23 mouse cellular contexts compared by ENCODE assay signal in genomic region chr2:92941463-92941862, GRCm38 (mm10). TPM values are rescaled to one million over a fixed set of nuclear protein-coding genes. Genes with fewer than 3 reads are reported as not detected.
DNase-seq lines count a peak whose midpoint lies in the region; ATAC-seq and TF ChIP-seq lines count a peak whose summit lies in the region.
"Had no signal": no experiment of that assay in that cellular context is flagged by ENCODE, and none has a peak within 500 bp of the region (broad histone marks: within the 10 kb centered on the region; RNA-seq: fewer than 3 reads in every experiment).

No protein-coding gene starts in this region.

- no peak for DNase-seq in frontal cortex, postnatal 10 days (ENCODE audit: low spot score in 2 of 2)
- peak; percentile 85 for DNase-seq in brain, adult 2 months (ENCODE audit: low read depth, low spot score)
- DNase-seq in cerebellum, adult 18-20 months: peak; percentile 58 to 65
- peak; percentile 42 to 50 for DNase-seq in cerebellum, postnatal 10 days
- DNase-seq in thymus, postnatal 4 days: no peak
- no peak for DNase-seq in stomach, postnatal 0 days (ENCODE audit: low spot score)
- DNase-seq: adrenal gland, postnatal 14 days; gastrocnemius, postnatal 10 days; heart, postnatal 14 days; kidney, adult 2 months had no signal

- TF ChIP-seq EP300 in stomach, postnatal 0 days (optimal IDR thresholded peaks at IDR 0.05): no peak

- H3K4me3 ChIP-seq in heart, embryonic 11.5 days (ENCODE audit: low read depth, low read length): no peak overlapping the region
- no peak overlapping the region for H3K4me3 ChIP-seq in stomach, postnatal 0 days (ENCODE audit: low read depth, low read length)
- H3K4me3 ChIP-seq: embryonic facial prominence, embryonic 15.5 days; erythroblast, embryonic 14.5 days; forebrain, embryonic 10.5 days; heart, embryonic 10.5 days; heart, embryonic 15.5 days; hindbrain, embryonic 10.5 days; intestine, embryonic 15.5 days had no signal

- no peaks in the 10 kb centered on the region for H3K9me3 ChIP-seq in heart, embryonic 11.5 days (replicated peaks; ENCODE audit: control insufficient read depth, low read length)
- no peaks in the 10 kb centered on the region for H3K9me3 ChIP-seq in stomach, postnatal 0 days (ENCODE audit: control insufficient read depth, low read length)
- H3K9me3 ChIP-seq: embryonic facial prominence, embryonic 15.5 days; forebrain, embryonic 10.5 days; heart, embryonic 10.5 days; heart, embryonic 15.5 days; hindbrain, embryonic 10.5 days; intestine, embryonic 15.5 days had no signal

- no peak overlapping the region for H3K9ac ChIP-seq in heart, embryonic 11.5 days (ENCODE audit: low read depth, low read length)
- H3K9ac ChIP-seq in stomach, postnatal 0 days (ENCODE audit: low read length): no peak overlapping the region
- H3K9ac ChIP-seq: embryonic facial prominence, embryonic 15.5 days; heart, embryonic 15.5 days; hindbrain, embryonic 14.5 days; intestine, embryonic 15.5 days had no signal

- H3K27me3 ChIP-seq in heart, embryonic 11.5 days (ENCODE audit: control insufficient read depth, insufficient read depth, low read length): peaks cover 2% of the 10 kb centered on the region; the same call in 1 of the 2 replicates
- H3K27me3 ChIP-seq in stomach, postnatal 0 days (ENCODE audit: control insufficient read depth, insufficient read depth, low read length): no peaks in the 10 kb centered on the region
- H3K27me3 ChIP-seq: embryonic facial prominence, embryonic 15.5 days; heart, embryonic 15.5 days; intestine, embryonic 15.5 days; Patski had no signal

- ATAC-seq in frontal cortex, adult (ENCODE audit: low TSS enrichment): peak; percentile 3
- no peak for ATAC-seq in heart, embryonic 11.5 days (replicated peaks; ENCODE audit: insufficient number of reproducible peaks, low FRiP score, low TSS enrichment)
- no peak for ATAC-seq in stomach, postnatal 0 days (ENCODE audit: low FRiP score, low TSS enrichment)
- ATAC-seq: activated CD4-positive, CD25-positive, alpha-beta regulatory T cell, adult 4 months; forebrain, embryonic 14.5 days; intestine, embryonic 15.5 days; Patski had no signal

- no peak for TF ChIP-seq CTCF in stomach, postnatal 0 days (IDR thresholded peaks at IDR 0.05; ENCODE audit: low read depth)

- H3K4me1 ChIP-seq in heart, embryonic 11.5 days (ENCODE audit: control insufficient read depth, insufficient read depth, low read length): peaks cover 6% of the 10 kb centered on the region; the same call in 1 of the 2 replicates
- no peaks in the 10 kb centered on the region for H3K4me1 ChIP-seq in stomach, postnatal 0 days (replicated peaks; ENCODE audit: control insufficient read depth, insufficient read depth)
- H3K4me1 ChIP-seq: forebrain, embryonic 10.5 days; intestine, embryonic 15.5 days had no signal

- H3K36me3 ChIP-seq in heart, embryonic 11.5 days (ENCODE audit: control insufficient read depth, insufficient read depth, low read length): no peaks in the 10 kb centered on the region
- no peaks in the 10 kb centered on the region for H3K36me3 ChIP-seq in stomach, postnatal 0 days (ENCODE audit: control insufficient read depth, insufficient read depth, low read length)
- H3K36me3 ChIP-seq: embryonic facial prominence, embryonic 15.5 days; forebrain, embryonic 10.5 days; heart, embryonic 10.5 days; heart, embryonic 15.5 days; hindbrain, embryonic 10.5 days; intestine, embryonic 15.5 days had no signal

- no peak overlapping the region for H3K27ac ChIP-seq in heart, embryonic 11.5 days (ENCODE audit: low read depth, low read length)
- no peak overlapping the region for H3K27ac ChIP-seq in stomach, postnatal 0 days (replicated peaks)
- H3K27ac ChIP-seq: embryonic facial prominence, embryonic 15.5 days; forebrain, embryonic 10.5 days; heart, embryonic 10.5 days; heart, embryonic 15.5 days; hindbrain, embryonic 10.5 days; hindbrain, embryonic 14.5 days; intestine, embryonic 15.5 days had no signal

- WGBS in heart, embryonic 11.5 days (ENCODE audit: insufficient replicate concordance): 82% methylated on average over 3 of the region's 3 CpGs
- 28% methylated on average over 3 of the region's 3 CpGs for WGBS in stomach, postnatal 0 days

- H3K4me2 ChIP-seq in heart, embryonic 11.5 days: no peak overlapping the region
- no peak overlapping the region; the same call in 1 of the 2 replicates for H3K4me2 ChIP-seq in stomach, postnatal 0 days (replicated peaks; ENCODE audit: low read depth)
- H3K4me2 ChIP-seq: embryonic facial prominence, embryonic 15.5 days; heart, embryonic 15.5 days; hindbrain, embryonic 14.5 days; intestine, embryonic 15.5 days had no signal

RNA-seq across cellular contexts. Expression of gene Syt13, which starts 26.6 kb away (rescaled TPM):
- polyA plus RNA-seq in heart, embryonic 11.5 days (2014; fragmentation: Nextera tagmentation; extraction: Ambion mirVana): 0.25 and 0.52 TPM in 2 replicates
- polyA plus RNA-seq in stomach, postnatal 0 days (2015; fragmentation: Nextera tagmentation; extraction: Ambion mirVana): 4.1 and 5.0 TPM in 2 replicates
- polyA plus RNA-seq: activated CD4-positive, CD25-positive, alpha-beta regulatory T cell, adult 4 months; erythroblast, embryonic 14.5 days had no signal

Comparison
In these comparisons a context has a peak if more than half of its experiments do, and no peak if none do; other contexts are left out.
1. DNase-seq: peak in brain, adult 2 months (single experiment), cerebellum, adult 18-20 months (2 of 2) and cerebellum, postnatal 10 days (2 of 2); none in frontal cortex, postnatal 10 days (0 of 2), thymus, postnatal 4 days (single experiment) and stomach, postnatal 0 days (single experiment).